Mouse (Mus musculus) heart, postnatal 36 days (tissue): ENCODE data around the gene Sult6b1. TPM values are rescaled to one million over a fixed set of nuclear protein-coding genes. Genes with fewer than 3 reads are reported as not detected.

Experiments used
- DNase-seq, 2 experiments: peaks; one replicate each; pipeline ENCODE4 v3.0.0; 2021 to 2022
- intact Hi-C: fragments of 180-260 bp; cut with DNase I; formaldehyde crosslinking; loops from one replicate; pipeline ENCODE4 v1.15.1; 2025
- total RNA-seq, 2 experiments: library from RNA; stranded (reverse); gene quantifications; 2 replicates each; pipeline ENCODE4 v1.2.3; 2021

The Sult6b1 gene
- total RNA-seq, 2 experiments from 2014 or later: not detected

DNA sequence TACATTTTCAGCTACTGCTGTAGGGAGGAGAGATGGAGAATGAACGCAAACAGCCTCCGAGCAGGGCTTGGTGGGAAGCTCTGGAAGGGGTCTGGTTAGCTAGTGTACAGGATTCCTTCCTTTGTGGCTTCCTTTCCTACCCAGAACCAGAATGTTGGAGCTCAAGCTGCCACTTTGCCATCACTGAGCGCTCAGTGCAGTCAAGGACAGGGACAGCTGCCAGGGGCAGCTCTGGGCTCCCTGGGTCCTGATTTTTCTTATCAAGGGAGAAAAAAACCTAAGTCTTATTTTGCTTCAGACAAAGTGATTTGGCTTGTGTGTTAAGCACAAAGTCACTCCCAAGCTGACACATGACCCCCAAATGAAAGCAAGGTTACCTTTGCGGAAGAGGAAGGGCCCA, 18.2 kb downstream of the Sult6b1 start:
- intact Hi-C loops: no loop called here
- no peak for DNase-seq

- DNase-seq: no peak
- intact Hi-C loops: no loop called here
Measured at GRCm38 (mm10) chr17:78885286-78886065, 21.3 kb downstream of the Sult6b1 start.

GRCm38 (mm10) chr17:78883291-78883690, 23.5 kb downstream of the Sult6b1 start:
- intact Hi-C loops: no loop called here
- DNase-seq: no peak

- intact Hi-C loops: no loop called here
- peak; percentile 80 to 82 for DNase-seq
Measured at GRCm38 (mm10) chr17:78882401-78883112, 24.2 kb downstream of the Sult6b1 start, which contains the start of gene Eif2ak2. Gene Eif2ak2, minus strand, starts transcription at chr17:78882573.

DNA sequence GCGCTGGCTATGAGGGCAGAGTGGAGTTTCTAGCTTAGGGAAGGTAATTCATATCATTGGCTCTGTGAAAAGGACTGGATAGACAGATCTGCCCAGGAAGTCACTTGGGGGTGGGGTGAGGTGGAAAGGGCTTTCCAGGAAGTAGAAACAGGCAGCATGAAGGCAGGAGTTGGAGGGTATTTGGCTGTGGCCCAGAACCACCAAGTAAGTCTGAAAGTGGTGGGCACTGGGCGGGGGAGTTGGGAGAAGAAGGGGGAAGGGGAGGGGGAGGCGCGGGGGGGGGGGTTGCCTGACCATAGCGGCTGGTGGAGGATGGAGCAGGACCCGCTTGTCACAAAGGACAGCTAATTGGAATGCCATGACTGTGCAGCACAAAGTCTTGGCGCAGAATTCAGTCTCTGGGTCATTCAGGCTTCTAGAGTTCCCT, 24.9 kb downstream of the Sult6b1 start:
- intact Hi-C loops: no loop called here
- no peak for DNase-seq

DNA sequence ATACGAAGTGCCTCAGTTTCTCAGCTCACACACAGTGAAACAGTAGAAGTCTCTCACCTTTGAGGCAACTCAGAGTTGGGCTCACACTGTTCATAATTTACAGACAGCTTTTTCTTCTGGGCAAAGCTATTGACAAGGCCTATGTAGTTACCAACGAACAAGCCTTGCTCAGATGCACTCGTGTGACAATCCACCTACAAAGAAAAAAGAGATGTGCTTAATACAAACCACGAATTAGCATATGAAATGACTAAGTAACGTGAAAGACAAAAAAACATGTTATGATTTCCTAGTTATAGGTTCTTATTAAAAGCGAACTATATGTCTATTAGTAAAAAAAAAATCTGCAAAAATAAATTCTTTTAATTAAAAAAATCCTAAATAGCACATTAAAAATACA, 32.9 kb downstream of the Sult6b1 start:
- DNase-seq: no peak
- intact Hi-C loops: no loop called here

GRCm38 (mm10) chr17:78856243-78856642, 50.5 kb downstream of the Sult6b1 start:
- intact Hi-C loops: no loop called here
- no peak for DNase-seq

DNA sequence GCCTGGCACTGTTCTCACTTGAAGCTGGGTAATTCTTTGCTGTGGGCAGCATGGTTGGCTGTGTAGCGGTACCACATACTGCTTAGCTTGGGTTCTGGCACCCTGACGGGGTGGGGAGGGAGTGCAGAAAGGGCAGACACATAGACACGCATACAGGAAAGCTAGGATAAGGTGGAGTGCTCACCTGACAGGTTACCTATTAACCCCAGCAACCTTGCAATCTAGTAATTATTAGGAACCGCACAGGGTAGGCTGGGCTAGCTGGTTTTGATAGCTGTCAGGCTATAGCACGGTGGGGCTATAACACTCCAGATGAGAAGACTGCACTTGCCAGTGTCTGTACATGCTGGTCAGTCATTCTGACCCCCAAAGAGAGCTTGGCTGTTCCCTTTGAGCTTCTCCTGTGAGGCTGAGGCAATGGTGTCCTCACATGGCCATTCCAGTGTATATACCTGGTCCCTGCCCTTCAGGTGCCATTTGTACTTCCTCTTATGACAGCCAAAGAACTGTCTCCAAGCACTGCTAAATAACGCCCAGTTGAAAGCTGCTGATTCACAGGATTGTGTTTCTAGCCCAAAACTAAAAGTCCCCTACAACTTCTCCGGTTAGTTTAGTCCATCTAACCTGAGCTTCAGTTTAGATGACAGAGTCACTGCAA, 64.4 kb downstream of the Sult6b1 start:
- no peak for DNase-seq
- intact Hi-C loops: no loop called here

DNA sequence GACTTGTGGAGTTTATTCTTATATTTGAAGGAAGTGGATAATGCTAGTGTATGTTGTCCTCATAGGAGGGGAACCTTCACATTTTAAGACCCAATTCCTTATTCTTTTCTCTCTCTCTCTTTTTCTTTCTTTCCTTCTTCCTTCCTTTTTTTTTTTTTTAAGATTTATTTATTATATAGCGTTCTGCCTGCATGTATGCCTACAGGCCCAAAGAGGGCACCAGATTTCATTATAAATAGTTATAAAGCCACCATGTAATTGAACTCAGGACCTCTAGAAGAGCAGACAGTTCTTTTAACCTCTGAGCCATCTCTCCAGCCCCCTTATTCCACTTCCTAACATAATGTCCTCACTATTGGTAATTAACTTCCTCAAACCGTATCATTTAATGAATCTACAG, 70.7 kb downstream of the Sult6b1 start:
- no peak for DNase-seq
- intact Hi-C loops: loop anchor here (5.0 kb wide), 2 partner anchors 86 to 101 kb away; partner anchors contain the start of genes Cebpz and Ndufaf7

DNA sequence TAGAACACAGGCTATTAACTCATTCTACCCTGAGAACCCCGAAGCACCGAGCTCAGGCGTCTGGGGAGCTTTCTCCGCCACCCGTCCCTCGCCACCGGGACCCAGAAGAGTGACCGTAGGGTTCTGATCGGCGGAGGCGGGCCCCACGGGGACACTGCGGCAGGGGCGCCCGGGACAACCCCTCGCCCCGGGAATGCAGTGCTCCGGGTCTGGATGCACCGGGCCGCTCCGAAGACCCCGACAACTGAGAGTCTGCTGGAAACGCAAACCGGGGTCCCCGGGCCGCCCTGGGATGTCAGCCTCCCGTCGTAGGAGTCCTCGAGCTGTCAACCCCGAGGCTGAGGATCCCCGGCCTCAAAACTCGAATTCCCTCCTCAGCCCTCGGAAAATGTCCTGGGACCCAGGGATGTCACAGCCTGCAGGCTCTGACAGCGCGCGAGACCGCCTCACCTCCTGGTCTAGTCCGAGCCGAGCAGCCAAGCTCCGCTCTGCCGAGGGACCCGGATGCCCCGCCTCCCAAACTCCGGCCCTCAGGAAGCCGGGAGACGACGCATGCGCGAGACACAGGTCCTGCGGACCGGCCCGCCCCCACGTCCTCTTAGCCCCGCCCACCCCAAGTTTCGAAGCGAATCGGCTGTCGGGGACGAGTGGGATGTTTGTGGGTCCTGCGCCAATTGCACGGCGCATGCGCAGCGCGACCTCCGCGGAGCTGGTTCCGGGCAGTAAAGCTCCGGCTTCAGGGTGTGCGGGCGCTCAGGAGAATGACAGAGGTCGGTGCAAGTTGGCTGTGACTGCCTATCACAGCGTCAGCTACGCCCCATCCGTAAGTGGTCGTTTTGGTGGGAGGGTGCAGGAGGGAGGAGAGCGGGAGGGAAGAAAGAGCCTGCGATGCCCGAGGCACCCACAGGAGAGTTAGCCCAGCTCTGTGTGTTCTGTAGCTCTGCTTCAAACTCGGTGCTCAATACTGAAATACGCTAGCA, 71.6 kb downstream of the Sult6b1 start, which contains the start of the genes Heatr5b and Gpatch11:
TSS of gene Heatr5b (minus strand) at position 509 of the 980 bp plus-strand sequence.
TSS of gene Gpatch11 (plus strand) at position 712 of the 980 bp plus-strand sequence.
- intact Hi-C loops: loop anchor here (5.0 kb wide), 3 partner anchors 87 to 102 kb away; partner anchors contain the start of genes Cebpz, Ndufaf7 and Strn
- DNase-seq: peak; percentile 98

Other genes with a start within 250 kb of the Sult6b1 start
- 10 to 100 TPM; 22.1 to 27.9 TPM for gene Strn, start 169.8 kb downstream of the Sult6b1 start, total RNA-seq
- gene Heatr5b, start 71.6 kb downstream of the Sult6b1 start, total RNA-seq: 10 to 100 TPM; 42.5 to 44.8 TPM
- 10 to 100 TPM; 28.4 to 28.5 TPM for gene Gpatch11, start 71.4 kb downstream of the Sult6b1 start, total RNA-seq
- gene Eif2ak2, start 24.4 kb downstream of the Sult6b1 start, total RNA-seq: 10 to 100 TPM; 10.2 to 10.7 TPM
- 10 to 100 TPM; 55.3 to 59.9 TPM for gene Cebpzos, start 9.5 kb upstream of the Sult6b1 start, total RNA-seq
- 10 to 100 TPM; 20.7 to 25.2 TPM for gene Cebpz, start 30.1 kb upstream of the Sult6b1 start, total RNA-seq
- gene Ndufaf7, start 30.1 kb upstream of the Sult6b1 start, total RNA-seq: 10 to 100 TPM; 47.9 to 58.1 TPM
- 10 to 100 TPM; 17.9 to 18.3 TPM for gene Prkd3, start 113.8 kb upstream of the Sult6b1 start, total RNA-seq
- 1 to 10 TPM; 5.7 to 6.7 TPM for gene Qpct, start 144.9 kb upstream of the Sult6b1 start, total RNA-seq